Mouse (Mus musculus) midbrain, embryonic 12.5 days (tissue): ENCODE results near the gene Abo. TPM values are rescaled to one million over a fixed set of nuclear protein-coding genes. Genes with fewer than 3 reads are reported as not detected.

Experiments used
- ATAC-seq: fragments of 200-750 bp; cut with Nextera tagmentation; 2 replicates; pipeline ENCODE4 v1.8.0; 2017; ENCODE audit warnings: low read depth, moderate TSS enrichment, moderate library complexity; ENCODE audit not compliant: low FRiP score
- H3K27ac ChIP-seq: fragments of 300-500 bp; sonication (generic); replicated peaks from 2 replicates; pipeline ENCODE4 v1.5.1; 2016; ENCODE audit warnings: mild to moderate bottlenecking
- H3K27me3 ChIP-seq: fragments of 300-500 bp; sonication (generic); 2 replicates; pipeline ENCODE4 v1.6.1; 2016; ENCODE audit warnings: mild to moderate bottlenecking
- H3K36me3 ChIP-seq: fragments of 300-500 bp; sonication (generic); 2 replicates; pipeline ENCODE4 v1.6.1; 2016
- H3K4me1 ChIP-seq: fragments of 300-500 bp; sonication (generic); 2 replicates; pipeline ENCODE4 v1.6.1; 2016
- H3K4me2 ChIP-seq: fragments of 300-500 bp; sonication (generic); replicated peaks from 2 replicates; pipeline ENCODE4 v1.6.1; 2016; ENCODE audit warnings: mild to moderate bottlenecking, moderate library complexity
- H3K4me3 ChIP-seq: fragments of 300-500 bp; sonication (generic); 2 replicates; pipeline ENCODE4 v1.5.1; 2016; ENCODE audit warnings: mild to moderate bottlenecking
- H3K9ac ChIP-seq: fragments of 300-500 bp; sonication (generic); replicated peaks from 2 replicates; pipeline ENCODE4 v1.6.1; 2016; ENCODE audit warnings: mild to moderate bottlenecking, moderate library complexity
- H3K9me3 ChIP-seq: fragments of 300-500 bp; sonication (generic); 2 replicates; pipeline ENCODE4 v1.6.1; 2016; ENCODE audit warnings: mild to moderate bottlenecking
- WGBS: fragments of 180-500 bp; shearing (Covaris S2); methylation state at CpG from one replicate; pipeline ENCODE4 v1.1.7; 2016; 5-methylcytosine and 5-hydroxymethylcytosine counted together
- polyA plus RNA-seq: library from polyadenylated mRNA; unstranded; fragments of >200 nt; fragmentation: Nextera tagmentation; extraction: Ambion mirVana; gene quantifications from 2 replicates; pipeline ENCODE4 v1.2.1, GENCODE M21; 2016

Gene Abo
- not detected in 2 replicates for polyA plus RNA-seq

GRCm38 (mm10) chr2:26864879-26865278 lies at the start of gene Abo:
Gene Abo, minus strand, starts transcription at chr2:26864979.
- 60% methylated on average over 3 of the region's 3 CpGs for WGBS
- Histone ChIP-seq H3K9ac (no peak within 1 kb of the TSS), H3K27ac (no peak within 1 kb of the TSS), H3K4me2 (no peak within 1 kb of the TSS), H3K36me3 (no peaks in the 10 kb centered on the region), H3K27me3 (no peaks in the 10 kb centered on the region), H3K9me3 (no peaks in the 10 kb centered on the region), H3K4me1 (no peaks in the 10 kb centered on the region), H3K4me3 (no peak within 1 kb of the TSS)
- no peak for ATAC-seq

DNA sequence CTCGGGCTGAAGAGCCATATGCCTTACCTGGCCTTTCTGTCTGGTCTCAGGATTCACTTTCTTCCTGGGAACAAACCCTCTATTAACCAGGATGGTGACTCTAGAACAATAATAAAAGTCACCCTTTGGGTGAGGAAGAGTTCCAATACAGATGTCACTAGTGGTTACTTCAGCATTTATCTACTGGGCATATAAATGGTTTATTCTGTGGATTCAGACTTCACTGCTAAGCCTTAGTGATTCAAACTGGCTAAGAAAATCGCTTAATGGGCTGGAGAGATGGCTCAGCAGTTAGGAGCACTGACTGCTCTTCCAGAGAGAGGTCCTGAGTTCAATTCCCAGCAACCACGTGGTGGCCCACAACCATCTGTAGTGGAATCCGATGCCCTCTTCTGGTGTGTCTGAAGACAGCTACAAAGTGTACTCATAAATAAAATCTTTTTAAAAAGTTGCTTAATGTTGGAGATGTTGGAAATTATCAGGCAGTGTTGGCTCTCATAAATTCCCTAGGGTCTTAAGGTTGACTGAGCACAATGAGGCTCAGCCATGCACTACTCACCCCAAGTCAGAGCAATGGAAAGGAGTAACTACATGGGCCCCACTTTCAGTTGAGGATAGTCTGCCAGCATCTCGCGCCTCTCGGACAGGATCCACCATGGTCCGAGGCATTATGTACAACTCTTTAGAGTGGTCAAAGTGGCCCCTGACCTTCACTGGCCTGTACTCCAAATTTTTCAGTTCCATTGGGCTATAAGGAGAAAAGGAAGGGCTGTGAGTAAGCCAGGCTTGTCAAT lies 49.6 kb upstream of the Abo start:
- H3K9ac ChIP-seq, result no peak overlapping the region
- H3K27ac ChIP-seq, result no peak overlapping the region
- peaks cover 50% of the 10 kb centered on the region for H3K4me1 ChIP-seq
- H3K27me3 ChIP-seq, result no peaks in the 10 kb centered on the region
- 68% methylated on average over 8 of the region's 8 CpGs for WGBS
- no peak for ATAC-seq
- no peak overlapping the region for H3K4me3 ChIP-seq
- H3K9me3 ChIP-seq, result no peaks in the 10 kb centered on the region
- H3K4me2 ChIP-seq, result peak overlapping the region; percentile 90; the same call in 1 of the 2 replicates
- H3K36me3 ChIP-seq, result peaks cover 48% of the 10 kb centered on the region

GRCm38 (mm10) chr2:26913416-26914147 lies 48.8 kb upstream of the Abo start:
- Histone ChIP-seq H3K4me3 (no peak overlapping the region), H3K27me3 (no peaks in the 10 kb centered on the region), H3K36me3 (peaks cover 40% of the 10 kb centered on the region), H3K27ac (no peak overlapping the region), H3K9ac (no peak overlapping the region), H3K9me3 (no peaks in the 10 kb centered on the region), H3K4me2 (no peak overlapping the region), H3K4me1 (peaks cover 57% of the 10 kb centered on the region)
- ATAC-seq, result no peak
- WGBS, result 90% methylated on average over 17 of the region's 17 CpGs

- no peaks in the 10 kb centered on the region for H3K27me3 ChIP-seq
- H3K4me3 ChIP-seq, result peak overlapping the region; percentile 89
- H3K9me3 ChIP-seq, result no peaks in the 10 kb centered on the region
- H3K36me3 ChIP-seq, result peaks cover 42% of the 10 kb centered on the region
- H3K4me1 ChIP-seq, result peaks cover 64% of the 10 kb centered on the region
- peak overlapping the region; percentile 98 for H3K9ac ChIP-seq
- H3K27ac ChIP-seq, result no peak overlapping the region
- H3K4me2 ChIP-seq, result peak overlapping the region; percentile 100
- ATAC-seq, result no peak
- WGBS, result 76% methylated on average over 5 of the region's 5 CpGs
Observed at GRCm38 (mm10) chr2:26912253-26912770, 47.5 kb upstream of the Abo start.

DNA sequence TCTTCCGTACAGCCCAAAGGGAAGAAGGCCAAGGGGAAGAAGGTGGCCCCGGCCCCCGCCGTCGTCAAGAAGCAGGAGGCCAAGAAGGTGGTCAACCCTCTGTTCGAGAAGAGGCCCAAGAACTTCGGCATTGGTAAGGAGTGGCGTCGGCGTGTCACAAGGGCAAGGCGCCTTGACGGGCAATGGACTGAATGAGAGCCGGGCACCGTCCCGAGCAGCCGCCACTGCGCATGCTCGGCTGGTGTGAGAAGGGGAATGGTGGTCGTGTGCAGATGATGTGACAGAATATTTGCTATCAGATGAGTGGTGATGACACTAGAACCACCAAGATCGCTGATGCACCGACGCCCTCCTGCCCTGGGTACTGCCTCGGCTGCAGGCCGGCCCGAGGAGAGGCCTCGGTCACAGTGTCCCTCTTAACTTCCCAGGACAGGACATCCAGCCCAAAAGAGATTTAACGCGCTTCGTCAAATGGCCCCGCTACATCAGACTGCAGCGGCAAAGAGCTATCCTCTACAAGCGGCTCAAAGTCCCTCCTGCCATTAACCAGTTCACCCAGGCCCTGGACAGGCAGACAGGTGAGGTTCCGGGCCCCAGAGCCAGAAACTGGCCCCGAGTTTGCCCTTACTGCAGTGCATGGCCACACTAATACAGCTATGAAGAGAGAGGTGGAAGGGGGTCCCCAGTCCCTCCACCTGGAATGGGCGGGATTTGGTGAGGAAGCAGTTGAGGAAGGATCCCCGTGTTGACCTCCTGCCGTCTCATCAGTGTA lies 46.4 kb upstream of the Abo start:
- H3K27me3 ChIP-seq, result no peaks in the 10 kb centered on the region
- H3K4me1 ChIP-seq, result peaks cover 56% of the 10 kb centered on the region
- peak overlapping the region; percentile 98 for H3K9ac ChIP-seq
- peaks cover 52% of the 10 kb centered on the region for H3K36me3 ChIP-seq
- under 1% methylated on average over 37 of the region's 37 CpGs for WGBS
- ATAC-seq, result peak; percentile 41
- peak overlapping the region; percentile 95 for H3K27ac ChIP-seq
- H3K4me3 ChIP-seq, result peak overlapping the region; percentile 89
- peak overlapping the region; percentile 100 for H3K4me2 ChIP-seq
- no peaks in the 10 kb centered on the region for H3K9me3 ChIP-seq

GRCm38 (mm10) chr2:26910124-26910993 lies 45.6 kb upstream of the Abo start, which contains the start of the genes Med22 and Rpl7a:
Gene Med22, minus strand, starts transcription at chr2:26910677.
Gene Rpl7a, plus strand, starts transcription at chr2:26910764.
- peaks cover 50% of the 10 kb centered on the region for H3K4me1 ChIP-seq
- peaks cover 60% of the 10 kb centered on the region for H3K36me3 ChIP-seq

DNA sequence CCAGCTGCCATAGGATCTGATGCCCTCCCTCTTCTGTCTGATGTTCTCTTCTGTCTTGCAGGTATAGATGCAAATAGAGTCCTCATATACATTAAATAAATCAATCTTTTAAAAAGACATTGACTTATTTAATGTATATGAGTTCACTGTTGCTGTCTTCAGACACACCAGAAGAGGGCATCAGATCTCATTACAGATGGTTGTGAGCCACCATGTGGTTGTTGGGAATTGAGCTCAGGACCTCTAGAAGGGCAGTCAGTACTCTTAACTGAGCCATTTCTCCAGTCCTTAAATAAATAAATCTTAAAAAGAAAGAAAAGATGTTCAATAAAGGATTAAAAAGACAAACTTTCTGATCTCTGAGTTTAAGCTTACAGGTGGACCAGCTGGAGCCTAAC lies 44.6 kb upstream of the Abo start:
- H3K36me3 ChIP-seq, result peaks cover 65% of the 10 kb centered on the region
- H3K4me3 ChIP-seq, result peak overlapping the region; percentile 89
- no peak for ATAC-seq
- peak overlapping the region; percentile 72 for H3K4me2 ChIP-seq
- H3K27ac ChIP-seq, result 0 out of 2 replicates have a peak overlapping the region, but pooled peaks have one; percentile 95
- no peaks in the 10 kb centered on the region for H3K27me3 ChIP-seq
- H3K9me3 ChIP-seq, result no peaks in the 10 kb centered on the region
- peaks cover 41% of the 10 kb centered on the region for H3K4me1 ChIP-seq
- H3K9ac ChIP-seq, result peak overlapping the region; percentile 84

More at GRCm38 (mm10) chr2:26910124-26910993, 45.6 kb upstream of the Abo start, which contains the start of the genes Med22 and Rpl7a:
- Histone ChIP-seq H3K4me2 (peak within 1 kb of the TSS; percentile 100), H3K9ac (peak within 1 kb of the TSS; percentile 98), H3K4me3 (peak within 1 kb of the TSS; percentile 89), H3K27me3 (no peaks in the 10 kb centered on the region), H3K27ac (peak within 1 kb of the TSS; percentile 95), H3K9me3 (no peaks in the 10 kb centered on the region)
- WGBS, result under 1% methylated on average over 74 of the region's 74 CpGs
- ATAC-seq, result peak; percentile 90

DNA sequence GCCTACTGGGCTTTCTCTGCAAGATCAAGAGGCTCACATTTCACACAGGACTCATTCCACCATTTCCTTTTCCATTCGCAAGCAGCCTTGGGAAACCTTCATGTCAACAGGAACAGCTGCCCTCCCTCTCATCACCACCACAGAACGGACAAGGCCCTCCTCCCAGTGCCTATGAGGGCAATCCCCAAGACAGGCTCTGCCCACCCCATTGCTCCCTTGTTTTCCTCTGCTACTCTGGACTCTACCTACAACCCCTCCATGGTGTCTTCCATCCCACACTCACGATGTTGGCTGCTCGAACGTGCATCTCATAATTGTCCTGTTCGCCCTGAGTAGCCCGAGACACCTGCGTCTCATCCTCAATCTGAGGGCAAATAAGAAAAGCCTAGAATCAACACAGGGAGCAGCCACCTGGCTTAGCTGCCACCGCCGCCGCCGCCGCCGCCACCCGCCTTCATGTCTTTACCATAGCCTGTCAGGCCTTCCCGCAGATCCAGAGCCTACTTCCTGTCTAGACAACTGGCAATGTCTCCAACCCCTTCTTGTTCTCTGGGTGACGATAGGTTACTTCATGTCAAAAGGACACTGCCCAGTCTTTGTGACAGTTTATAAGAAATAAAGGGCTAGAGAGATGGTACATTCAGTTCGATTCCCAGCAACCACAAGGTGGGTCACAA lies 44.1 kb upstream of the Abo start:
- ATAC-seq, result no peak
- Histone ChIP-seq H3K27ac (no peak overlapping the region), H3K27me3 (no peaks in the 10 kb centered on the region), H3K4me2 (peak overlapping the region; percentile 72), H3K4me3 (peak overlapping the region; percentile 89), H3K9me3 (no peaks in the 10 kb centered on the region), H3K9ac (peak overlapping the region; percentile 84), H3K36me3 (peaks cover 61% of the 10 kb centered on the region), H3K4me1 (peaks cover 43% of the 10 kb centered on the region)
- 83% methylated on average over 18 of the region's 18 CpGs for WGBS

DNA sequence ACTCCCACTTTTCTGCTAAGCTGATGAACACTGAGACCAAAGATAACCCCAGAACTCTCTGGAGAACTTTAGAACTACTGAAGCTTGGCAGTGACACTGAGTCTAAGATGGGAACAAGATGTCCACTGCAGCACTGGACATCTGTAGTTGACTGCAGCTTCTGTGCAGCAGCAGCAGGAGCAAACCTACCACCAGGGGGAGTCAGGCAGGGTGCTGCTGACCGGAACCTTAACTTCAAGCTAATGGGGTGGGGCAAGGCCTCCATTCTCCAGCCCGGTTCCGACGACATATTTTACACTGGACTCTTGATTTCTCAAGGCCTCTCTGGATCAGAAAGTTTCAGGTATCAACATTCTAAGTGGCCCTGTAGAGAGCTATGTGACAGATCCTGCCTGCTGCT lies 42.3 kb upstream of the Abo start:
- Histone ChIP-seq H3K4me1 (peaks cover 44% of the 10 kb centered on the region), H3K9ac (no peak overlapping the region), H3K36me3 (peaks cover 43% of the 10 kb centered on the region), H3K4me3 (no peak overlapping the region), H3K27me3 (no peaks in the 10 kb centered on the region), H3K27ac (no peak overlapping the region), H3K9me3 (no peaks in the 10 kb centered on the region), H3K4me2 (no peak overlapping the region)
- 65% methylated on average over 4 of the region's 4 CpGs for WGBS
- no peak for ATAC-seq

DNA sequence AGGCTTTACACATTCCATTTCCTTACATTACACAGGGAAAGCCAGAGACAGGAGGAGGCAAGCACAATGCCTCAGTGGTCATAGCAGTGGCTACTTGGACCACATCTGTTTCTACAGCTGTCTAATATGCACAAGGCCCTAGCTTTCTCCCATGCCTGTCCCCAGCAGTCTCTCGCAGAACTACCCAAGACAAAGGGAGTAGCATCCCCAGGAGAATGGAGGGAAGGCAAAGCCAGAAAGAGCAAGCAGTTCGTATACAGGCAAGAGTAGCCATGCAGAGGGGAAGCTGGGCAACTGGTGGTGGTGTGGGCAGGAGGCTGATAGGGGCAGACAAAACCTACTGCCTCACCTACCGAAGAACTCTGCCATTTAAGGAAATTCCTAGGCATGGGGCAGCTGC lies 41.7 kb upstream of the Abo start:
- H3K27ac ChIP-seq, result no peak overlapping the region
- H3K9me3 ChIP-seq, result no peaks in the 10 kb centered on the region
- peaks cover 37% of the 10 kb centered on the region for H3K36me3 ChIP-seq
- H3K4me2 ChIP-seq, result no peak overlapping the region
- H3K4me1 ChIP-seq, result peaks cover 44% of the 10 kb centered on the region
- no peak overlapping the region for H3K9ac ChIP-seq
- no peaks in the 10 kb centered on the region for H3K27me3 ChIP-seq
- ATAC-seq, result no peak
- no peak overlapping the region for H3K4me3 ChIP-seq
- 89% methylated on average over 3 of the region's 3 CpGs for WGBS
